Mouse (Mus musculus) cortical plate, adult 2 months (tissue): ENCODE results near the gene Tmem212.

Source experiments
- CTCF ChIP-seq: fragments of 200-500 bp; IDR thresholded peaks from 2 replicates; pipeline ENCODE4 v1.5.1; 2011; ENCODE audit warnings: mild to moderate bottlenecking, control low read depth, low read length; ENCODE audit not compliant: insufficient read depth; ENCODE audit errors: extremely low read depth
- POLR2A ChIP-seq: fragments of 200-500 bp; IDR thresholded peaks from 2 replicates; pipeline ENCODE4 v1.6.1; 2011; ENCODE audit warnings: mild to moderate bottlenecking, low read length, control low read depth; ENCODE audit not compliant: insufficient read depth; ENCODE audit errors: extremely low read depth

- TF ChIP-seq CTCF (no peak), POLR2A (no peak)
These were observed 70.2 kb downstream of the Tmem212 start for GRCm38 (mm10) chr3:27825985-27826384.
